Mouse (Mus musculus) kidney, embryonic 15.5 days (tissue): ENCODE measurements around the gene Metrnl. TPM values are rescaled to one million over a fixed set of nuclear protein-coding genes. Genes with fewer than 3 reads are reported as not detected.

Experiments
- ATAC-seq: fragments of 200-750 bp; cut with Nextera tagmentation; replicated peaks from 2 replicates; pipeline ENCODE4 v1.8.0; 2017; ENCODE audit warnings: moderate TSS enrichment; ENCODE audit not compliant: low FRiP score
- H3K27ac ChIP-seq: fragments of 300-500 bp; sonication (generic); 2 replicates; pipeline ENCODE4 v1.5.1; 2015; ENCODE audit warnings: mild to moderate bottlenecking, inconsistent platforms
- H3K27me3 ChIP-seq: fragments of 300-500 bp; sonication (generic); 2 replicates; pipeline ENCODE4 v1.6.1; 2015; ENCODE audit warnings: inconsistent platforms
- H3K36me3 ChIP-seq: fragments of 300-500 bp; sonication (generic); 2 replicates; pipeline ENCODE4 v1.6.1; 2015; ENCODE audit warnings: inconsistent platforms
- H3K4me1 ChIP-seq: fragments of 300-500 bp; sonication (generic); 2 replicates; pipeline ENCODE4 v1.6.1; 2015; ENCODE audit warnings: inconsistent platforms
- H3K4me2 ChIP-seq: fragments of 300-500 bp; sonication (generic); 2 replicates; pipeline ENCODE4 v1.6.1; 2015; ENCODE audit warnings: moderate library complexity, mild to moderate bottlenecking, inconsistent platforms
- H3K4me3 ChIP-seq: fragments of 300-500 bp; sonication (generic); replicated peaks from 2 replicates; pipeline ENCODE4 v1.5.1; 2015; ENCODE audit warnings: mild to moderate bottlenecking, inconsistent platforms
- H3K9ac ChIP-seq: fragments of 300-500 bp; sonication (generic); 2 replicates; pipeline ENCODE4 v1.6.1; 2015; ENCODE audit warnings: mild to moderate bottlenecking, inconsistent platforms
- H3K9me3 ChIP-seq: fragments of 300-500 bp; sonication (generic); replicated peaks from 2 replicates; pipeline ENCODE4 v1.6.1; 2016; ENCODE audit warnings: inconsistent platforms
- WGBS: fragments of 180-500 bp; shearing (Covaris S2); methylation state at CpG from one replicate; pipeline ENCODE4 v1.1.7; 2015; ENCODE audit warnings: mixed read lengths; 5-methylcytosine and 5-hydroxymethylcytosine counted together
- polyA plus RNA-seq: library from polyadenylated mRNA; unstranded; fragments of >200 nt; fragmentation: Nextera tagmentation; extraction: Ambion mirVana; gene quantifications from 2 replicates; pipeline ENCODE4 v1.2.1, GENCODE M21; 2015

Metrnl gene
- polyA plus RNA-seq, 1 experiment from 2014 or later: 24.2 TPM

DNA sequence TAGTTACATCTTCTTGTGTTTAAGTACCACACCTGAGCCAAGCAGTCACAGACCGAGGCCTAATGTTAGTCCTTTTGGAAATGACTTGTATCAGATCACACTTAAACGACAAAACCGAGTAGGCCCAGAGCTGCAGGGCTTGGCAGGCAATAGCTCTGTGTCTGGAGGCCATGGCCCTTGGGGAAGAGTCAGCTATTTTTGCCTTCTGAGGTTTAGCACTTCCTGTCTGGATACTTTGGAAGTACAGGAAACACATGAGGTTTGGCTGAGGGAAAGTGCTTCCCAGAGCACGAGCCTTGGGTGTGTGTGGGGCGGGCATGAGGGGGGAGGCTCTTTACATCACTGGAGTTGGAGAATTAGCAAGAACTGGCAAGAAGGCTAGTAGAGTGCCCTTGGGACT, 14.7 kb upstream of the Metrnl start:
- Histone ChIP-seq H3K27ac (peak overlapping the region; percentile 64), H3K9ac (no peak overlapping the region), H3K9me3 (no peaks in the 10 kb centered on the region), H3K4me2 (no peak overlapping the region), H3K36me3 (no peaks in the 10 kb centered on the region), H3K4me1 (peaks cover 22% of the 10 kb centered on the region), H3K27me3 (no peaks in the 10 kb centered on the region), H3K4me3 (no peak overlapping the region)
- ATAC-seq: peak; percentile 50; the same call in 1 of the 2 replicates
- WGBS: 48% methylated on average over 5 of the region's 5 CpGs

GRCm38 (mm10) chr11:121688024-121688423, 13.3 kb upstream of the Metrnl start:
- Histone ChIP-seq H3K36me3 (no peaks in the 10 kb centered on the region), H3K27me3 (no peaks in the 10 kb centered on the region), H3K9me3 (no peaks in the 10 kb centered on the region), H3K4me3 (no peak overlapping the region), H3K4me2 (no peak overlapping the region), H3K27ac (no peak overlapping the region), H3K4me1 (peaks cover 22% of the 10 kb centered on the region), H3K9ac (no peak overlapping the region)
- ATAC-seq: no peak
- WGBS: 95% methylated on average over 2 of the region's 2 CpGs

GRCm38 (mm10) chr11:121695304-121696064, 5.9 kb upstream of the Metrnl start:
- H3K4me1 ChIP-seq: no peaks in the 10 kb centered on the region
- H3K4me2 ChIP-seq: no peak overlapping the region
- ATAC-seq: no peak
- no peaks in the 10 kb centered on the region for H3K36me3 ChIP-seq
- 0 out of 2 replicates have a peak, but pooled peaks cover 2% of the 10 kb centered on the region for H3K27me3 ChIP-seq
- 85% methylated on average over 5 of the region's 5 CpGs for WGBS
- H3K9me3 ChIP-seq: no peaks in the 10 kb centered on the region
- H3K4me3 ChIP-seq: no peak overlapping the region
- H3K9ac ChIP-seq: no peak overlapping the region
- no peak overlapping the region for H3K27ac ChIP-seq

GRCm38 (mm10) chr11:121697271-121697670, 4.1 kb upstream of the Metrnl start:
- 90% methylated on average over 4 of the region's 4 CpGs for WGBS
- H3K4me1 ChIP-seq: peaks cover 6% of the 10 kb centered on the region

DNA sequence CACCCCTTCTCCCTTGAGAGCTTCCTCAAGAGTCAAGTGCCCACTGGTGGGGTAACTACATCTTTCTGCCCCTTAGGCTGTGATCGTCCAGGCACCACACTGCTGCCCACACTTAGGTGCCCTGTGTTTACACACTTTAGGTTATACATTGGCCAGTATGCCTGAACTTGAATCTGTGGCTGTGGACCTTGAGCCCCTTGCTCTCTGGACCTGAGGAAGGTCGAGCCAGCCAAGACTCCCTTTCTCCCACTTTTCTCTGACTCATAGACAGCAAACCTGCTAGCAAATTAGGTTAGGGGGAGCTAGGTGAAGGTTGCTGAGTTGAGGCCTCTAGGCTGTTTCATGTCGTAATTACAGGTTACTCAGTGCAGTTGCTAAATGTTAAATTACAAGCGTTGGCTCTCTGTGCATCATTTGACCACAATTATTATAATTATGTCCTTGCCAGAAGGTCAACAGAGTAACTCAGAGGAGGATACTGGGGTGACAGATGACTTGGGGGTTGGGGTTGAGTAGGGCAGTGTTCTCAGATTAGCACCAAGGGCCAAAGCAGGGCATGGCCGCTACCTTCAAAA, 2.9 kb upstream of the Metrnl start:
- H3K36me3 ChIP-seq: no peaks in the 10 kb centered on the region
- ATAC-seq: no peak
- H3K9me3 ChIP-seq: no peaks in the 10 kb centered on the region
- no peak overlapping the region for H3K9ac ChIP-seq
- H3K4me2 ChIP-seq: no peak overlapping the region
- peaks cover 7% of the 10 kb centered on the region; the same call in 1 of the 2 replicates for H3K27me3 ChIP-seq
- peaks cover 14% of the 10 kb centered on the region for H3K4me1 ChIP-seq
- WGBS: 80% methylated on average over 5 of the region's 5 CpGs
- H3K4me3 ChIP-seq: no peak overlapping the region
- no peak overlapping the region for H3K27ac ChIP-seq

More at GRCm38 (mm10) chr11:121697271-121697670, 4.1 kb upstream of the Metrnl start:
- Histone ChIP-seq H3K27me3 (0 out of 2 replicates have a peak, but pooled peaks cover 5% of the 10 kb centered on the region), H3K9me3 (no peaks in the 10 kb centered on the region), H3K4me2 (no peak overlapping the region), H3K9ac (no peak overlapping the region), H3K36me3 (no peaks in the 10 kb centered on the region), H3K27ac (no peak overlapping the region), H3K4me3 (no peak overlapping the region)
- ATAC-seq: no peak

GRCm38 (mm10) chr11:121702111-121702894, 959 bp downstream of the Metrnl start:
- under 1% methylated on average over 69 of the region's 69 CpGs for WGBS
- no peaks in the 10 kb centered on the region for H3K9me3 ChIP-seq

DNA sequence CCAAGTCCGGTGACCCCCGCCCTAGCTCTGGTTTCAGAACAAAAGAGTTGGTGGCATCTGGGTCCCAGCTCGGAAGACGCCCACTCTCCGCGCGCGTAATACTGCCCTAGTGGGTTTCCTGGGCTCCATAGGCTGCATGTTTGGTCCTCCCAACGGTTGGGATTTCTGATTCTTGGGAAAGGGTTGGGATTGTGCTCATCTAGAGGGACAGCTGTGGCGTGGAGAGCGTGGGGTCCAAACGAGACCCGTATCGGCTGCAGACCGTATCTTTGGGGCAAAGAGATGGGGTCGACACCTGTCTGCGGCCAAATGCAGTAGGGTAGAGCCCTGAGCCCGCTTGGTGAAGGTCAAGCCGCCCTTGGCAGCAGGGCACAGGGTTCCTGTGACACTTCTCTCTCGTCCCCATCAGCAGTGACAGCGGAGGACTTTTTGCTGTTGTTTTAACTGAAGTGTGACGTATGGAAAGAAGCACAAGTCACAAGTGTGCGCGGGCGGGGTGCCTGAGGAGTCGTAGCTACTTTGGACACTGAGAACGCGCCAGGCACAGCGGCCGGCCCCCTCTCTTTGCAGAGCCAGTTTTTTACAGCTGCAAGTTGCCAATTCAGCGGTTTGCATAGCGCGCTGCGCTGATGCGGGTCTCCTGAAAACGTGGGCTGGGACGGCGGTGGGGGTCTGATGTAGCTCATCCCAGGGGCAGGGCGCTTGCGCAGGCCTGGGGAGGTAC, 1.7 kb downstream of the Metrnl start:
- Histone ChIP-seq H3K4me3 (peak overlapping the region; percentile 63), H3K27me3 (peaks cover 27% of the 10 kb centered on the region), H3K36me3 (no peaks in the 10 kb centered on the region), H3K4me2 (peak overlapping the region; percentile 92), H3K9ac (peak overlapping the region; percentile 48), H3K9me3 (no peaks in the 10 kb centered on the region), H3K27ac (peak overlapping the region; percentile 55), H3K4me1 (peaks cover 37% of the 10 kb centered on the region)
- under 1% methylated on average over 40 of the region's 40 CpGs for WGBS
- 0 out of 2 replicates have a peak, but pooled peaks have one; percentile 10 for ATAC-seq

More at GRCm38 (mm10) chr11:121702111-121702894, 959 bp downstream of the Metrnl start:
- Histone ChIP-seq H3K4me3 (peak overlapping the region; percentile 63), H3K27me3 (peaks cover 27% of the 10 kb centered on the region), H3K4me2 (peak overlapping the region; percentile 92), H3K27ac (peak overlapping the region; percentile 55), H3K36me3 (no peaks in the 10 kb centered on the region), H3K9ac (peak overlapping the region; percentile 48), H3K4me1 (peaks cover 30% of the 10 kb centered on the region)
- ATAC-seq: peak; percentile 97

- ATAC-seq: no peak
- Histone ChIP-seq H3K9me3 (no peaks in the 10 kb centered on the region), H3K4me3 (peak overlapping the region; percentile 63), H3K36me3 (no peaks in the 10 kb centered on the region), H3K9ac (peak overlapping the region; percentile 48), H3K4me2 (peak overlapping the region; percentile 92), H3K27ac (peak overlapping the region; percentile 19; the same call in 1 of the 2 replicates), H3K4me1 (peaks cover 37% of the 10 kb centered on the region), H3K27me3 (peaks cover 27% of the 10 kb centered on the region)
- 11% methylated on average over 16 of the region's 16 CpGs for WGBS
Measured at GRCm38 (mm10) chr11:121703619-121704215, 2.4 kb downstream of the Metrnl start.

DNA sequence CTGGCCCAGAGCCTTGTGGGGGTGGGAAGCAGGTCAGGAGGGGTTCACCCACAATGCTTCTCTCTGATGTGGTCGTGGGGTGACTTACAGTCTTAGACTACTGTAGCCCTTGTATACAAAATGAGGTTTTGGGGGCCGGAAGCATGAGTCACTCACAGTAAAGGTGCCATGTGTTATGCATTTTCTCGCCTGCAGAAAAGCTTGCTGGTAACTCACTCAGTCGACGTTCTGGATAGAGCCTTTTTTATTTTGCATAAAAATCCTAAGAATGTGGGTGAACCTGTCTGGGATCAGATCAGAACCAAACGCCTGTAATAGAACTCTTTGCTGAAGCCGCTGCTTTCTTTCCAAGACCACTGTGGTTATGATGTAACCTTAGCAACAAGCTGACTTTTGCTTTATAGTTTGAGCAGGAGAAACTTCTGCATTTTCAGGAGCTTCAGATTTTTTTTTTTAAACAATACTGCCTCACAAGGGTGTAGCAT, 5.2 kb downstream of the Metrnl start:
- Histone ChIP-seq H3K27me3 (peaks cover 22% of the 10 kb centered on the region), H3K27ac (peak overlapping the region; percentile 41; the same call in 1 of the 2 replicates), H3K4me3 (no peak overlapping the region), H3K4me2 (no peak overlapping the region), H3K4me1 (peaks cover 37% of the 10 kb centered on the region), H3K9ac (no peak overlapping the region), H3K36me3 (no peaks in the 10 kb centered on the region), H3K9me3 (no peaks in the 10 kb centered on the region)
- ATAC-seq: no peak
- 38% methylated on average over 7 of the region's 7 CpGs for WGBS

DNA sequence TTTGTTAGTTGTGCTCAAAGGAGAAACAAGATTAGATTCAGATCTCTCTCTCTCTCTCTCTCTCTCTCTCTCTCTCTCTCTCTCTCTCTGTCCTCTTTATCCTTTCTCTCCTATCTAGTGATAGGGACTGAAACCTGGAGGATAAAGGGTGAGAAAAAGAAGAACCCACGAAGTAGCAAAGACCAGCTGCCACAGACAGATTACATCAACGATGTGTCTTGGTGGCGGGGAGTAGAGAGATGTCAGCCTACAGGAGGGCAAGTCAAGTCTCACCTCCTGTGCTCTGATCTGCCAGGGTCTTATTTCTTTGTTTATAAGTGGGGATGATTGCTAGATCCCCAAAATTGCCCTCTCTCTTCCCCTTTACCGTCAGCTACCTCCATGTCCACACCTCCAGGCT, 7.9 kb downstream of the Metrnl start:
- Histone ChIP-seq H3K4me2 (no peak overlapping the region), H3K4me1 (peaks cover 22% of the 10 kb centered on the region), H3K4me3 (no peak overlapping the region), H3K27ac (no peak overlapping the region), H3K9ac (no peak overlapping the region), H3K27me3 (peaks cover 13% of the 10 kb centered on the region), H3K9me3 (no peaks in the 10 kb centered on the region), H3K36me3 (no peaks in the 10 kb centered on the region)
- ATAC-seq: no peak
- 67% methylated on average over 4 of the region's 4 CpGs for WGBS

DNA sequence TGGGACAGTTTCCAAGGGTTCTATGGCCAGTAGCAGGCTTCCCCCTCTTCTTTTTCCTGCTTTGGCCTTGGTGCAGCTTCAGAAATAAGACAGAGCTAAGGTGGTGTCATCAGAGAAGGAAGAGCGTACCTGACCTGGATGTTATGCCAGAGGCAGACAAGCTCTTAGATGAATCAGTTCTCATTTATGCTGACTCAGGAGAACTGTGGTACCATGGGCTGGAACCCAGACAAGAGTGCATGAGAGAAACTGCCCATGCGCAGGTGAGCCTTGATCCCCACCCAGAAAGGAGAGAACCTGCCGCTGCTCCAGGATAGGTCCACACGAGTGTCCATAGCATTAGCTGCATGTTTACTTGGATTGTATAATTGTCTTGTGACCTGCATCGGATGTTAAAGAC, 8.9 kb downstream of the Metrnl start:
- 92% methylated on average over 5 of the region's 5 CpGs for WGBS

More for the DNA sequence above, 8.9 kb downstream of the Metrnl start:
- Histone ChIP-seq H3K4me1 (peaks cover 19% of the 10 kb centered on the region), H3K36me3 (no peaks in the 10 kb centered on the region), H3K4me2 (no peak overlapping the region), H3K27ac (no peak overlapping the region), H3K4me3 (no peak overlapping the region), H3K9ac (no peak overlapping the region), H3K9me3 (no peaks in the 10 kb centered on the region), H3K27me3 (0 out of 2 replicates have a peak, but pooled peaks cover 3% of the 10 kb centered on the region)
- ATAC-seq: no peak
